9 mouse cellular contexts compared by ENCODE assay signal in genomic region chr8:113985471-113985870, GRCm38 (mm10).
DNase-seq lines count a peak whose midpoint lies in the region; ATAC-seq and TF ChIP-seq lines count a peak whose summit lies in the region.
"Had no signal": no experiment of that assay in that cellular context is flagged by ENCODE, and none has a peak within 500 bp of the region (broad histone marks: within the 10 kb centered on the region; RNA-seq: fewer than 3 reads in every experiment).

No protein-coding gene starts in this region.

- no peak overlapping the region for H3K4me3 ChIP-seq in kidney, adult 2 months (ENCODE audit: insufficient read depth, low read depth, low read length)
- no peak overlapping the region for H3K4me3 ChIP-seq in forebrain, embryonic 11.5 days (ENCODE audit: low read depth, low read length)
- H3K4me3 ChIP-seq: forebrain, embryonic 12.5 days had no signal

- no peak for ATAC-seq in forebrain, embryonic 11.5 days (replicated peaks; ENCODE audit: low FRiP score)

- peak; percentile 19 for DNase-seq in kidney, adult 2 months
- DNase-seq in kidney, postnatal 14 days: no peak
- DNase-seq in embryo, embryonic 10.5 days (ENCODE audit: low spot score): peak; percentile 31
- peak; percentile 4 to 8 for DNase-seq in heart, postnatal 36 days
- DNase-seq in lung, postnatal 36 days: peak; percentile 37
- no peak for DNase-seq in forebrain, embryonic 11.5 days (ENCODE audit: low spot score)
- no peak for DNase-seq in adipocyte (ENCODE audit: low spot score)

- H3K9me3 ChIP-seq in forebrain, embryonic 11.5 days (ENCODE audit: control insufficient read depth, low read length): no peaks in the 10 kb centered on the region
- H3K9me3 ChIP-seq: forebrain, embryonic 12.5 days had no signal

- intact Hi-C loops in heart, postnatal 36 days (cut with DNase I): loop anchor here (1.0 kb wide), 2 partner anchors 134 to 321 kb away; no protein-coding TSS in a partner anchor

- no peaks in the 10 kb centered on the region for H3K4me1 ChIP-seq in kidney, adult 2 months (ENCODE audit: control insufficient read depth, insufficient read depth, low read length)
- H3K4me1 ChIP-seq in forebrain, embryonic 11.5 days (replicated peaks; ENCODE audit: control insufficient read depth, insufficient read depth, low read length): no peaks in the 10 kb centered on the region

- WGBS in kidney, adult 2 months: 8% methylated on average over 11 of the region's 11 CpGs
- WGBS in forebrain, embryonic 11.5 days: 62% methylated on average over 11 of the region's 11 CpGs

- no peak for TF ChIP-seq CTCF in kidney, adult 2 months (conservative IDR thresholded peaks at IDR 0.05; ENCODE audit: insufficient read depth, insufficient read length, low read depth, low read length)

- no peak overlapping the region for H3K4me2 ChIP-seq in forebrain, embryonic 11.5 days (ENCODE audit: low read depth, low read length, severe bottlenecking)
- H3K4me2 ChIP-seq: forebrain, embryonic 12.5 days had no signal

- TF ChIP-seq POLR2A in kidney, adult 2 months (IDR thresholded peaks at IDR 0.05; ENCODE audit: low read depth, low read length): no peak

- H3K9ac ChIP-seq in forebrain, embryonic 11.5 days (ENCODE audit: low read length): no peak overlapping the region
- H3K9ac ChIP-seq: forebrain, embryonic 12.5 days; liver, embryonic 14.5 days had no signal

- H3K27ac ChIP-seq in kidney, adult 2 months (ENCODE audit: insufficient read depth, low read depth, low read length): no peak overlapping the region
- no peak overlapping the region for H3K27ac ChIP-seq in forebrain, embryonic 11.5 days (ENCODE audit: low read depth, low read length)
- H3K27ac ChIP-seq: forebrain, embryonic 12.5 days; liver, embryonic 14.5 days had no signal

- no peaks in the 10 kb centered on the region for H3K27me3 ChIP-seq in kidney, adult 2 months (replicated peaks; ENCODE audit: control insufficient read depth, insufficient read depth, low read length)
- H3K27me3 ChIP-seq in forebrain, embryonic 11.5 days (ENCODE audit: control insufficient read depth, insufficient read depth, low read length): no peaks in the 10 kb centered on the region

- no peaks in the 10 kb centered on the region for H3K36me3 ChIP-seq in kidney, adult 2 months (ENCODE audit: control insufficient read depth, insufficient read depth, low read length)
- no peaks in the 10 kb centered on the region for H3K36me3 ChIP-seq in forebrain, embryonic 11.5 days (ENCODE audit: control insufficient read depth, insufficient read depth, low read length)
- H3K36me3 ChIP-seq: forebrain, embryonic 12.5 days had no signal

Comparison
In these comparisons a context has a peak if more than half of its experiments do, and no peak if none do; other contexts are left out.
1. DNase-seq: peak in kidney, adult 2 months (single experiment), embryo, embryonic 10.5 days (single experiment), heart, postnatal 36 days (2 of 2) and lung, postnatal 36 days (single experiment); none in kidney, postnatal 14 days (single experiment), forebrain, embryonic 11.5 days (single experiment) and adipocyte (single experiment).